Mouse (Mus musculus): ENCODE measurements at regions not wholly inside any gene's neighbourhood (a gene's known extent, or its start where the extent isn't known, plus 50 kb on each side); places are given as distances from the start of the nearest gene placed in this dataset.

DNA sequence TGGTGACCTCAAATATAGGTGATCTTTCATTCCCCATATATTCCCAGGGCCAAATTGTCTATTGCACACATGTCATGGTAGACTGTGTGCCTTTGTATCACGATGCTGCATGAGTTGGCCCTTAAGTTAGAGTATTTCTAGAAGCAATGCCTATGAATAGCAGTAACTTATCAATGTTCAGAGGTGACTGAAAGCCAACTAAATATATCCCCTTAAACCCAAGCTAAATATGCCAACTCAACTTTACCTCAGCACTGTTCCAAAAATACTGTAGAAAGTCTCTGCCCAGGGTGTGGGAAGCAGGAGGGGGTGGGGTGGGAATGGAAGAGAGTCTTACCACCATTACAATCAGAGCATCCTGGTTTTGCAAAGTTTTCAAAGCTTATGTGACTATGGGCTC is 144.6 kb upstream of the Serp2 start:
- TF ChIP-seq CTCF (IDR thresholded peaks at IDR 0.05; ENCODE audit: extremely low read depth, insufficient read depth, low read length): no peak
- no peak for TF ChIP-seq POLR2A (IDR thresholded peaks at IDR 0.05; ENCODE audit: extremely low read depth, insufficient read depth, low read length)
